Mouse (Mus musculus) neutrophil, adult 65 days (primary cell): ENCODE measurements around the gene Mrpl3. TPM values are rescaled to one million over a fixed set of nuclear protein-coding genes. Genes with fewer than 3 reads are reported as not detected.

ENCODE experiments used
- total RNA-seq: library from RNA; stranded (reverse); gene quantifications from 2 replicates; pipeline ENCODE4 v1.2.4, GENCODE M21; 2023

The Mrpl3 gene
- total RNA-seq: 18.0 and 28.0 TPM in 2 replicates

GRCm38 (mm10) chr9:105053147-105053557, at the start of gene Mrpl3:
Gene Mrpl3, plus strand, starts transcription at chr9:105053239.

Other genes with a start within 250 kb of the Mrpl3 start
- 12.2 and 12.9 TPM in 2 replicates for gene Nudt16, start 78.6 kb downstream of the Mrpl3 start, total RNA-seq
- not detected in 2 replicates for gene 1700080E11Rik, start 91.9 kb downstream of the Mrpl3 start, total RNA-seq